Mouse (Mus musculus) forebrain, embryonic 12.5 days (tissue): ENCODE results near the gene Fgfr2. TPM values are rescaled to one million over a fixed set of nuclear protein-coding genes. Genes with fewer than 3 reads are reported as not detected.
A peak's percentile ranks its signal among the peaks of the same experiment; 100 is the strongest.

ENCODE experiments used
- ATAC-seq: fragments of 200-750 bp; cut with Nextera tagmentation; 2 replicates; pipeline ENCODE4 v1.8.0; 2017; ENCODE audit warnings: moderate TSS enrichment; ENCODE audit not compliant: low FRiP score
- H3K27ac ChIP-seq: fragments of 300-500 bp; sonication (generic); 2 replicates; pipeline ENCODE4 v1.5.1; 2016; ENCODE audit warnings: mild to moderate bottlenecking
- H3K27me3 ChIP-seq: fragments of 300-500 bp; sonication (generic); 2 replicates; pipeline ENCODE4 v1.6.1; 2016; ENCODE audit warnings: mild to moderate bottlenecking
- H3K36me3 ChIP-seq: fragments of 300-500 bp; sonication (generic); replicated peaks from 2 replicates; pipeline ENCODE4 v1.6.1; 2016; ENCODE audit warnings: mild to moderate bottlenecking
- H3K4me1 ChIP-seq: fragments of 300-500 bp; sonication (generic); 2 replicates; pipeline ENCODE4 v1.6.1; 2016
- H3K4me2 ChIP-seq: fragments of 300-500 bp; sonication (generic); 2 replicates; pipeline ENCODE4 v1.6.1; 2016; ENCODE audit warnings: mild to moderate bottlenecking, moderate library complexity
- H3K4me3 ChIP-seq: fragments of 300-500 bp; sonication (generic); replicated peaks from 2 replicates; pipeline ENCODE4 v1.5.1; 2016; ENCODE audit warnings: mild to moderate bottlenecking
- H3K9ac ChIP-seq: fragments of 300-500 bp; sonication (generic); 2 replicates; pipeline ENCODE4 v1.6.1; 2016; ENCODE audit warnings: mild to moderate bottlenecking
- H3K9me3 ChIP-seq: fragments of 300-500 bp; sonication (generic); 2 replicates; pipeline ENCODE4 v1.6.1; 2016
- WGBS: fragments of 180-500 bp; shearing (Covaris S2); methylation state at CpG from one replicate; pipeline ENCODE4 v1.1.7; 2016; 5-methylcytosine and 5-hydroxymethylcytosine counted together
- polyA plus RNA-seq: library from polyadenylated mRNA; unstranded; fragments of >200 nt; fragmentation: Nextera tagmentation; extraction: Ambion mirVana; gene quantifications from 2 replicates; pipeline ENCODE4 v1.2.1, GENCODE M21; 2016

Gene Fgfr2
- polyA plus RNA-seq, 1 experiment from 2014 or later = 89.6 TPM

DNA sequence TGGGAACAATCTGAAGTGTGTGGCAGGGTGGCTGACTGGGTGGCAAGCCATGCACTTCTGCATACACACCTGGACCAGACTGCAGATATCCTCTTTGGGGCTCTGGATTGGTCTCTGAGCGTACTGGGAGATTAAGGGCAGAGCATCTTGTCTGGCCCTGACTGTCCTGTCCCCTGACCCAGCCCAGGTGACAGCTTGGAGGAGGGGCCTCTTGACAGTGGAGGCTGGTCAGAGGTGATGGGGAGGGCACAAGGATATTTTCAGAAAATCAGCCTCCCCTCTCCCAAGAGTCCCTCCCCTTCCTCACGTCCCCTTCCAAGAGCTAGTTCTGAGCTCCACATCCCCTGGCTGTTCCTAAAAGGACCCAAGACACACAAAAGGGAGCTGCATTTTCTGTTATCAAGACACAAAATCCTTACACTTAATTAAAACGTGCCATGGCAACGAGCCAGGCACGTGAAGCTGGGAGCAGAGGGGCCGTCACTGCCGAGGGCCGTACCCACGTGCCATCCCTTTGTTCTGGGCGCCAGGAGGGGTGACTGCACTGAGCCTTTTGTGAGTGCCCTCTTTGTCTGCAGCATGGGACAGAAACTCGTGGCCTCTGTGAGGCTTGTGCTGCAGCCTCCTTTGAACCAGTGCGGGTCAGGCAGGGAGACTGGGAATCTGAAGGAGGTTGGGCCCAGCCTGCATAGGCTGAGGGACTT is 1525.2 kb downstream of the Fgfr2 start:
- H3K4me1 ChIP-seq = peaks cover 19% of the 10 kb centered on the region
- H3K9me3 ChIP-seq = no peaks in the 10 kb centered on the region
- H3K9ac ChIP-seq = peak overlapping the region; percentile 25; the same call in 1 of the 2 replicates
- no peak overlapping the region for H3K4me3 ChIP-seq
- 3% methylated on average over 12 of the region's 12 CpGs for WGBS
- H3K36me3 ChIP-seq = no peaks in the 10 kb centered on the region
- ATAC-seq = peak; percentile 90
- H3K27ac ChIP-seq = 0 out of 2 replicates have a peak overlapping the region, but pooled peaks have one; percentile 42
- peak overlapping the region; percentile 43 for H3K4me2 ChIP-seq
- peaks cover 88% of the 10 kb centered on the region for H3K27me3 ChIP-seq

DNA sequence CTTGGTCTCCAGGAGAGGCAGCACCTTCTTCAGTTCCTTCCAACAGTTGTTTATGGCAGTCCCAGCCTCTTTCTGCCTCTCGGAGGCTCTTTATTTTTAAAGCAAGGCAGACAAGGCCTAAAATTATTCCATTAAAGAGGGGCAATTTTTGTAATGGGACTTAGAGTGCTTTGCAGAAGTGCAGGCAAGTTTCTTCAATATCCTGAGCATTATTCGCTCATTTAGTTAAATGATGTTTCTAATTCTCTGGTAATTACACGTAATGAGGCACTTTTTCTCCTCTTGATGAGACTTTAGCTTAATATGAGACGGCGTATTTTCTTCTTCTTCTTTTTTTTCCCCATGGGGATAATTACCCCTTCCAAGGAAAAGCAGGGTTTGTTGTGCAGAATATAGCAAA is 1537.6 kb downstream of the Fgfr2 start:
- H3K4me3 ChIP-seq = no peak overlapping the region
- peaks cover 54% of the 10 kb centered on the region for H3K27me3 ChIP-seq
- H3K4me2 ChIP-seq = no peak overlapping the region
- 60% methylated on average over 5 of the region's 5 CpGs for WGBS
- ATAC-seq = no peak
- H3K9ac ChIP-seq = no peak overlapping the region
- no peaks in the 10 kb centered on the region for H3K4me1 ChIP-seq
- no peaks in the 10 kb centered on the region for H3K9me3 ChIP-seq
- no peak overlapping the region for H3K27ac ChIP-seq
- H3K36me3 ChIP-seq = no peaks in the 10 kb centered on the region

DNA sequence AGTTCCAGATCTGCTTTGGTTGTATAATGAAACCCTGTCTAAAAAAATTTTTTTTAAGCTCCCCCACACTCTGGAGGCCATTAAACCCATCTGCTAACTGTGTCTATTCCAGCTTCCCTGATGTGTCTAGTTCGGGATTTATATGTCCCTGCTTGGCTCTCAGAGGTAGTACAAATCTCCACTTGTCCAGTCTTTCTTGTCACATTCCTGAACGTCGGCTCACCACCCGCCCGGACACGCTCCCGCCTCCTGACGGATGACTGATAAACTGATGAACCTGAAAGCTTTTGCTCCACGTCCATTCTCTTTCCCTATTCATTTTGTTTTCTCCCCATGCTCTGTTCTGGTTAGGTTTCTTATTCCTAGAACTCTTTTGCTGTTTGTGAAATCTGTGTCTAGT is 1541.0 kb downstream of the Fgfr2 start:
- Histone ChIP-seq H3K9me3 (no peaks in the 10 kb centered on the region), H3K36me3 (no peaks in the 10 kb centered on the region), H3K27me3 (peaks cover 41% of the 10 kb centered on the region), H3K4me1 (no peaks in the 10 kb centered on the region), H3K4me3 (no peak overlapping the region), H3K9ac (no peak overlapping the region), H3K27ac (no peak overlapping the region), H3K4me2 (no peak overlapping the region)
- no peak for ATAC-seq
- WGBS = 84% methylated on average over 9 of the region's 9 CpGs

DNA sequence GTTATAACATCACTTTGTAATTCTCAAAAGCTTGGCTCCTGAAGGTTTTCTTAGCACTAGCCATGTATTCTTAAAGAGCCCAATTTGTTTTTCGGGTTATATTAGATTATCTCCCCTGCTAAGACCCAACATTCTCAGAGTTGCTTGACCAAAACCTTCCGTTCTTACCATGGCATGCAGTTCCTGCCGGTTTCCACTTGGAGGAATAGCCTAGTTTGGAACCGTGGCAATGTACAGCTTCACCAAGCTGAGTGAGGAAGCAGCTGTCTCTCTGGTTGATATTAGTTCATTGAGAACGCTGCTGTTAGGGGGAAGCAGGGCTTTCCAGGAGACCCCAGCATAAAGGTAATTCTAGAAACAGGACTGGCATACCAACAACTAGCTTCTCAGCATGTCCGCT is 1547.9 kb downstream of the Fgfr2 start:
- H3K4me2 ChIP-seq = no peak overlapping the region

DNA sequence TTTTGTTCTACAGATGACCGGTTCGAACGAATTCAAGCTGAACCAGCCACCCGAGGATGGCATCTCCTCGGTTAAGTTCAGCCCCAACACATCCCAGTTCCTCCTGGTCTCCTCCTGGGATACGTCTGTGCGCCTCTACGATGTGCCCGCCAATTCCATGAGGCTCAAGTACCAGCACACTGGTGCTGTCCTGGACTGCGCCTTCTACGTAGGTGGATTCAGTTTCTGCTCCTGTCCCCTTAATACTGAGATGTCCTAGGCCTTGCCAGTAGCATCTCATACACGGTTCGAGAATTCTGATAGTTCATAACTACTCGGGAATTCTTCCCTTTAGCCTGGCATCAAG is 1562.5 kb downstream of the Fgfr2 start:
- peaks cover 30% of the 10 kb centered on the region for H3K4me1 ChIP-seq
- H3K9me3 ChIP-seq = no peaks in the 10 kb centered on the region
- H3K36me3 ChIP-seq = peaks cover 32% of the 10 kb centered on the region
- 1% methylated on average over 14 of the region's 14 CpGs for WGBS
- H3K27ac ChIP-seq = peak overlapping the region; percentile 90
- H3K27me3 ChIP-seq = peaks cover 37% of the 10 kb centered on the region
- peak; percentile 47 for ATAC-seq
- peak overlapping the region; percentile 75 for H3K4me3 ChIP-seq
- H3K4me2 ChIP-seq = peak overlapping the region; percentile 70
- peak overlapping the region; percentile 82 for H3K9ac ChIP-seq

More for the DNA sequence above, 1547.9 kb downstream of the Fgfr2 start:
- ATAC-seq = no peak
- Histone ChIP-seq H3K4me1 (no peaks in the 10 kb centered on the region), H3K4me3 (no peak overlapping the region), H3K27ac (no peak overlapping the region), H3K36me3 (peaks cover 34% of the 10 kb centered on the region), H3K9ac (no peak overlapping the region), H3K9me3 (no peaks in the 10 kb centered on the region), H3K27me3 (peaks cover 7% of the 10 kb centered on the region; the same call in 1 of the 2 replicates)
- WGBS = 75% methylated on average over 6 of the region's 6 CpGs

DNA sequence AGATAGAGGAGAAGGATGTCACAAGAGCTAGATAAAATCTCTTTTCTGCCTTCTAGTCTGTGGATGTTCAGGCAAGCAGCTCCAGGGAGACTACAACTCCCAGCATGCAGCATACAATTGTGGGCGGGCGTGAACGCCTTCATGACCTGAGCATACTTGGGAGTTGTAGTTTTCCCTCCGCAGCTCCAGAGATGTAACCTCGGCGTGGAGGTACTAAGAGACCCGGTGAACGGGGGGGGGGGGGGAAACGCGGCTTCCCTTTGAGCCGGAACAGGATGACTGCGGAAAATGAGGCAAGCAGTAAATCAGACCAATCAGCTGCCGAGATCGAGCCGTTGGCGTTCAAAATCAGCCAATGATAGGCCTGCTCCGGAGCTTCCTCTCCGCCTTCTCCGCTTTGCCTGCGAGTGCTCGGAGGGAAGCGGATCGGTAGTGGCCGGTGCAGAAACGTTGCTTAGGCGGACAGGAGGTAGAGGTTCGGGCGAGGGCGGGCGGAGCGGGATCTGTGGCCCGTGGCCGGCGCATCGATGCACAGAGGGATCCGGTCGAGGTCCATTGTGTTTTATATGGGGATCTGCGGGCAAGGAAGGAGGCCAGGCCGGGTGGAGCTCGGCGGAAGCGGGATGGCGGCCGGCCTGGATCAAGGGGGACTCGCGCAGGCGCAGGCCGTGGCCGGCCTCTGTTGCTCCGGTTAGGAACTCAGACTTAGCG is 1563.0 kb downstream of the Fgfr2 start, which contains the start of gene Bub3:
TSS of gene Bub3 (plus strand) at position 237 of the 711 bp plus-strand sequence.
- peak within 1 kb of the TSS; percentile 75 for H3K4me3 ChIP-seq
- peaks cover 42% of the 10 kb centered on the region for H3K27me3 ChIP-seq
- peak within 1 kb of the TSS; percentile 90 for H3K27ac ChIP-seq
- H3K4me1 ChIP-seq = peaks cover 36% of the 10 kb centered on the region
- peak within 1 kb of the TSS; percentile 82 for H3K9ac ChIP-seq
- H3K36me3 ChIP-seq = peaks cover 30% of the 10 kb centered on the region
- no peaks in the 10 kb centered on the region for H3K9me3 ChIP-seq
- ATAC-seq = peak; percentile 93
- peak within 1 kb of the TSS; percentile 70 for H3K4me2 ChIP-seq
- WGBS = under 1% methylated on average over 46 of the region's 51 CpGs

DNA sequence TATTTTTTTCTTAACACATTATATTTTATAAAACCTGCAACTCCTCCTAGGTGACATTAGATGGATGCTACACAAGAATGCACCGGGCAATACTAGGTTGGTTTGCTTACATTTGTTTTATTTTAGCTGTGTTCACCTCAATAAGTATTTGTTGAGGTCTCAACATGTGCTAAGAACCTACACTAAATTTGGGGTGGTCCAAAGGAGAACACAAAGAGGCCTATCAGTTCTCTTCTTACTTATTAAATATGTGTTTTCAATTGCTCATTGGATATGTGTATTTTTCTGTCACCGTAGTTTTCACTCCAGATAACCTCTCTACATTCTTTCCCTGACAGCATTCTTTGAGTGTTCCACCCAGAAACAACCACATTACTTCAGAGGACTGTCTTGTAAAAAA is 1565.4 kb downstream of the Fgfr2 start:
- no peak overlapping the region for H3K4me3 ChIP-seq
- 29% methylated on average over 2 of the region's 2 CpGs for WGBS
- no peak for ATAC-seq
- H3K4me1 ChIP-seq = peaks cover 45% of the 10 kb centered on the region
- H3K4me2 ChIP-seq = no peak overlapping the region
- H3K9ac ChIP-seq = no peak overlapping the region
- no peaks in the 10 kb centered on the region for H3K9me3 ChIP-seq
- peaks cover 66% of the 10 kb centered on the region for H3K27me3 ChIP-seq
- H3K27ac ChIP-seq = no peak overlapping the region
- H3K36me3 ChIP-seq = peaks cover 10% of the 10 kb centered on the region

DNA sequence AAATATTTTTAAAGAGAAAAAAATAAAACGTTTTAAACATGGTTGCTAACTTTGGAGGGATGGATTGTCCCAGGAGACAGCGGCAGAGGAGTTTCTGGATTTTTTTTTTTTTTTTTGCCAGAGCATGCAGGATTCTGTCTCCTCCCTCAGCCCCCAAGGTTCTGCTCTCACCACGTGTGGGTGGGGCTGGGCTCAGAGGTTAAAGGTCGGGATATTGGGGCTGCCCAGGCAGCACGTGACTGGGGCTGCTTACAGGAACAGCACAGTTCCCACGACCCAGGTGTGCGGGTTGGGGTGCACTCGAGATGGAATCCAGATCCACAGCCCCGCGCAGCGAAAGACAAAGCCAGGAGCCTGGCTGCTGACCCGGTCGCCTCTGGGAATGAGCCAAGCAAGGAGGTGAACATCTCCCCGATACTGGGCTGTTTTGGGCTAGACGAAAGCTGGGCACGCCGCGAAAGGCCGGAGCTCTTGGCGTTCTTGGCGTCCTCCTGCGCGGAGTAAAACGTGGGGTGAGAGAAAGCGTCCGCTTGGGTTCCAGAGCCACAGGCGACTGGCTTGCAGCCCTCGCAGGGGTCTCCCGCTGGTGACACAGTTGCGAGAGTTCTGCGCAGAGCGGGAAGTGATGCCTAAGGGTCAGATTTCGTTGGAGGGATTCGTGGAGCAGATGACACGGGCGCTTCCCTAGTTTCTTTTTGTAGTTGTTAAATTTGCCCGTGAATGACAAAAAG is 1566.4 kb downstream of the Fgfr2 start:
- Histone ChIP-seq H3K27me3 (peaks cover 76% of the 10 kb centered on the region), H3K4me2 (no peak overlapping the region; the same call in 1 of the 2 replicates), H3K36me3 (no peaks in the 10 kb centered on the region), H3K9me3 (no peaks in the 10 kb centered on the region), H3K27ac (no peak overlapping the region), H3K9ac (no peak overlapping the region), H3K4me1 (peaks cover 41% of the 10 kb centered on the region), H3K4me3 (peak overlapping the region; percentile 2; the same call in 1 of the 2 replicates)
- ATAC-seq = no peak
- under 1% methylated on average over 37 of the region's 37 CpGs for WGBS

DNA sequence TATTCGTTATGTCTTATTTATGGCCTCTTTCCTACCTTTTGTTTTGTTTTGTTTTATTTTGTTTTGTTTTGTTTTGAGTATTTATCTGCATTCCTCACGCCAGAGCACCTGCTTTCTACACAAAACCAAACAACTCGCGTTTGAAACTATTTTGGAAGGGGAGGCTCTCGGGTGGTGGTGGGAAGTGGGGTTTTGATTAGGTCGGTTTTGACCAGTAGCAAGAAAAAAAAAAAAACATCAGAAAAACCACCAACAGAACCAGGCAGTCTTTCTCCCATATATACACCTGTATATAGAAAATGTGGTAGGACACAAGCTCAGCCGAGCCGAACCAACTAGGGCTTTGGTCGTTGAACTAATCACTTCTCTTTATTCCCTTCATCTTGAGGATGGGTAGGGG is 1567.0 kb downstream of the Fgfr2 start:
- Histone ChIP-seq H3K9ac (no peak overlapping the region), H3K36me3 (no peaks in the 10 kb centered on the region), H3K4me1 (peaks cover 37% of the 10 kb centered on the region), H3K27me3 (peaks cover 82% of the 10 kb centered on the region), H3K4me3 (no peak overlapping the region), H3K27ac (no peak overlapping the region), H3K9me3 (no peaks in the 10 kb centered on the region), H3K4me2 (no peak overlapping the region)
- 2% methylated on average over 9 of the region's 9 CpGs for WGBS
- no peak for ATAC-seq

DNA sequence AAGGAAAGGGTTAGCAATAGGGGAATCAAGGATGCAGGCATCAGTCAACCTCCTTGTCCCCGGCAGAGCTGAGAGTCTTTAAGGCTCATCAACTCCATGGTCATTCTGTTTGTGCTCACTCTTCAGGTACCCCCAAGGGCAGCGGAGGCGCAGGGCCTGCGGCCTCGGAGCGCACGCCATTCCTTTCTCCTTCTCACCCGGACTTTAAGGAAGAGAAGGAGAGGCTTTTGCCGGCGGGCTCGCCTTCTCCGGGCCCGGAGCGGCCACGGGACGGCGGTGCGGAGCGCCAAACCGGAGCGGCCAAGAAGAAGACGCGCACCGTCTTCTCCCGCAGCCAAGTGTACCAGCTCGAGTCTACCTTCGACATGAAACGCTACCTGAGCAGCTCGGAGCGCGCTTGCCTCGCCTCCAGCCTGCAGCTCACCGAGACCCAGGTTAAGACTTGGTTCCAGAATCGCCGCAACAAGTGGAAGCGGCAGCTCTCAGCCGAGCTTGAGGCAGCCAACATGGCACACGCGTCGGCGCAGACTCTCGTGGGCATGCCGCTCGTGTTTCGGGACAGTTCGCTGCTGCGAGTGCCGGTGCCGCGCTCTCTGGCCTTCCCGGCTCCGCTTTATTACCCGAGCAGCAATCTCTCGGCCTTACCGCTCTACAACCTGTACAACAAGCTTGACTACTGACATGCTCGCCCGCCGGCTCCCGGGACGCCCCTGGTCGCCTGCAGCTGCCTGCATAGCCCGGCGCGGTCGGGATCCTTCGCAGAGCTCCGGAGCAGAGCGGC is 1567.7 kb downstream of the Fgfr2 start:
- Histone ChIP-seq H3K9ac (no peak overlapping the region), H3K27ac (no peak overlapping the region), H3K4me2 (0 out of 2 replicates have a peak overlapping the region, but pooled peaks have one; percentile 3), H3K9me3 (no peaks in the 10 kb centered on the region), H3K4me3 (peak overlapping the region; percentile 24), H3K36me3 (no peaks in the 10 kb centered on the region), H3K4me1 (peaks cover 35% of the 10 kb centered on the region), H3K27me3 (peaks cover 89% of the 10 kb centered on the region)
- ATAC-seq = no peak
- under 1% methylated on average over 68 of the region's 68 CpGs for WGBS

DNA sequence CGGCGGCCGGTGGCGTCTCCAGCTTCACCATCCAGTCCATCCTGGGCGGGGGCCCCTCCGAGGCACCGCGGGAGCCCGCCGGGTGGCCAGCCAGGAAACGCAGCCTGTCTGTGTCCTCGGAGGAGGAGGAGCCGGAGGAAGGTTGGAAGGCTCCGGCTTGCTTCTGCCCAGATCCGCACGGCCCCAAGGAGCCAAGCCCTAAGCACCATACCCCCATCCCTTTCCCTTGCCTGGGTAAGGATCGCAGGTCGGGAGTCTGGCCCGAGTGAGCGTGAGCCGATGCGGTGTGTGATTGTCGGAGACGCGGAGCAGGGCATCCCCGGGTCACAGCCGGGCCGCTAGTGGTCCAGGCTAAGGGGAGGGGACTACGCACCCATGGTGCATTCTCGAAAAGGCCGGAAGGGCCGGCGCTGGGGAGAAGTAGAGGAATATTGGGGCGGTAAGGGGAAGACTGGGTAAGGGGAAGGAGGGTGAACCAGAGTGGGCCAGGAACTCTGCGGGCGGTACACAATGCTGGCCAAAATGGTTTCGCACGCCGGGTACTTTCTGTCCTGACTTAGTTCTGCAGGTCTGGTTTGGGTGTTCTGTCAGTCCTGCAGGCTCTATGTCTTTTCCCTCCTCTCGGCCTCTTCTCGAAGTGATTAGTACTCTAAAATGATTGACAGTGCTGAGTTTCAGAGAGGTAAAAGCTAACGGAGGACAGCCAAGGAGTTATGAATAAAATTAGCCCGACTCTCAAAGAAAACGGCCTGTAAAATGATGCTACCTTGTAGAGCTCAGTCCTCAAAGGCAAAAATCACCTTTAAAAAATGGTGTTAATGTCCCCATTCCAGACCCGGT is 1568.6 kb downstream of the Fgfr2 start:
- peak; percentile 40; the same call in 1 of the 2 replicates for ATAC-seq

More for the DNA sequence above, 1568.6 kb downstream of the Fgfr2 start:
- Histone ChIP-seq H3K9ac (no peak overlapping the region), H3K4me3 (peak overlapping the region; percentile 38), H3K4me1 (peaks cover 35% of the 10 kb centered on the region), H3K27me3 (peaks cover 97% of the 10 kb centered on the region), H3K36me3 (no peaks in the 10 kb centered on the region), H3K9me3 (no peaks in the 10 kb centered on the region), H3K4me2 (peak overlapping the region; percentile 58), H3K27ac (no peak overlapping the region)
- WGBS = under 1% methylated on average over 45 of the region's 45 CpGs
